Mouse (Mus musculus) erythroblast, embryonic 14.5 days (primary cell): ENCODE data around the gene Cul9. TPM values are rescaled to one million over a fixed set of nuclear protein-coding genes. Genes with fewer than 3 reads are reported as not detected.

Experiments
- H3K27me3 ChIP-seq: 2 replicates; pipeline ENCODE4 v1.6.1; 2012; ENCODE audit warnings: inconsistent platforms; ENCODE audit not compliant: control insufficient read depth
- H3K36me3 ChIP-seq: 2 replicates; pipeline ENCODE4 v1.6.1; 2012; ENCODE audit warnings: mild to moderate bottlenecking, inconsistent platforms; ENCODE audit not compliant: control insufficient read depth
- H3K4me1 ChIP-seq: 2 replicates; pipeline ENCODE4 v1.6.1; 2012; ENCODE audit warnings: inconsistent platforms; ENCODE audit not compliant: control insufficient read depth
- H3K4me3 ChIP-seq: replicated peaks from 2 replicates; pipeline ENCODE3; 2012; ENCODE audit warnings: moderate library complexity, mild to moderate bottlenecking, inconsistent platforms
- H3K9me3 ChIP-seq: 2 replicates; pipeline ENCODE4 v1.6.1; 2012; ENCODE audit warnings: low read length, inconsistent platforms, mixed read lengths; ENCODE audit not compliant: control insufficient read depth
- GATA1 ChIP-seq: IDR thresholded peaks from 2 replicates; pipeline ENCODE4 v1.6.1; 2012; ENCODE audit warnings: low read length, inconsistent platforms, mixed read lengths
- TAL1 ChIP-seq: IDR thresholded peaks from 3 replicates; pipeline ENCODE4 v1.6.1; 2012; ENCODE audit warnings: low read length, inconsistent platforms, mixed read lengths
- polyA plus RNA-seq: library from polyadenylated mRNA; stranded (reverse); fragments of >175 nt; gene quantifications from 2 replicates; pipeline ENCODE4 v1.2.3, GENCODE M21; 2012

The Cul9 gene
- polyA plus RNA-seq, 1 experiment = 0.09 TPM

DNA sequence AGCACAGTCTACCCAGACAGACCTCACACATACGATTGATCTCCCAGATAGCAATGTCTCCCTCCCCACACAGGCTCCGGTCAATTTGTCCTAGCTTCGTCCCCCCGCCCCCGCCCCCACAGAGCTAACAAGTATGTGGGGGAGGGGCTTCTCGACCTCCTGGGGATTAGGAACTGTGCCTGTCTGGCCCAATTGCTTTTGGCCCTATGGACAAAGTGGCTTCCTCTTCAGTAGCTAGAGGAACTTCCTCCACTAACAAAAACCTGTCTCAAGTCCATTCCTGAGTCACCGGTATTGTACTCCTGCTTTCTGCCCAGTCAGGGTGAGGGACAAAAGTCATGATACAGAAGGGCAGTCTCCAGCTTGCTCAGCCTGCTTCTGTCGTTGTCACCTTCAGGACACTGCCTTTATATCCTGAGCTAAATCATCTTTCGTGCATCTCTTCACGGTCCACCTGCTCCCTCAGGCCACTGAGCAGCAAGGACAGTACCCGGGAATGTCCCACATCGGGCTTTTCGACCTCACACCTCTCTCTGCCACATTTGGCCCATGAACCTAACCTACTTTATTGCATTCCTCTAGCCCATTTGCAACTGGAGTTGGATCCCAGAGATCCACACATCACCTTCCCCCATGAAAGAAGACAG, 92.8 kb downstream of the Cul9 start:
- Histone ChIP-seq H3K4me1 (peaks cover 5% of the 10 kb centered on the region), H3K27me3 (peaks cover 58% of the 10 kb centered on the region), H3K9me3 (no peaks in the 10 kb centered on the region), H3K4me3 (no peak overlapping the region), H3K36me3 (no peaks in the 10 kb centered on the region)
- no peak for TF ChIP-seq GATA1
- no peak for TF ChIP-seq TAL1

- TF ChIP-seq TAL1 (no peak), GATA1 (no peak)
Observed at GRCm38 (mm10) chr17:46452683-46453082, 93.5 kb downstream of the Cul9 start.

More at GRCm38 (mm10) chr17:46452683-46453082, 93.5 kb downstream of the Cul9 start:
- H3K36me3 ChIP-seq = no peaks in the 10 kb centered on the region
- H3K4me1 ChIP-seq = no peaks in the 10 kb centered on the region; the same call in 1 of the 2 replicates
- peaks cover 51% of the 10 kb centered on the region for H3K27me3 ChIP-seq
- H3K9me3 ChIP-seq = no peaks in the 10 kb centered on the region
- no peak overlapping the region for H3K4me3 ChIP-seq

Other genes with a start within 250 kb of the Cul9 start
- gene Dlk2, start 249.0 kb downstream of the Cul9 start, polyA plus RNA-seq = not detected in 2 replicates
- 0.17 and 0.34 TPM in 2 replicates for gene Abcc10, start 218.0 kb downstream of the Cul9 start, polyA plus RNA-seq
- 0.05 and 0.13 TPM in 2 replicates for gene Zfp318, start 162.7 kb downstream of the Cul9 start, polyA plus RNA-seq
- not detected in 2 replicates for gene Crip3, start 117.5 kb downstream of the Cul9 start, polyA plus RNA-seq
- not detected in 2 replicates for gene Slc22a7, start 107.9 kb downstream of the Cul9 start, polyA plus RNA-seq
- 0.01 TPM in 2 replicates for gene Ttbk1, start 58.7 kb downstream of the Cul9 start, polyA plus RNA-seq
- 1.5 and 1.9 TPM in 2 replicates for gene Dnph1, start 49.7 kb downstream of the Cul9 start, polyA plus RNA-seq
- gene Srf, start 9.8 kb upstream of the Cul9 start, polyA plus RNA-seq = 5.1 and 6.1 TPM in 2 replicates
- 0.03 and 0.04 TPM in 2 replicates for gene Ptk7, start 83.1 kb upstream of the Cul9 start, polyA plus RNA-seq
- gene Klc4, start 99.6 kb upstream of the Cul9 start, polyA plus RNA-seq = 2.0 TPM in 2 replicates
- gene Mrpl2, start 99.8 kb upstream of the Cul9 start, polyA plus RNA-seq = 34.1 and 35.9 TPM in 2 replicates
- 1.3 and 2.3 TPM in 2 replicates for gene Cul7, start 103.9 kb upstream of the Cul9 start, polyA plus RNA-seq
- gene Rrp36, start 128.0 kb upstream of the Cul9 start, polyA plus RNA-seq = 2.0 and 2.6 TPM in 2 replicates
- gene Mea1, start 132.4 kb upstream of the Cul9 start, polyA plus RNA-seq = 13.0 and 13.9 TPM in 2 replicates
- 21.0 and 23.8 TPM in 2 replicates for gene Klhdc3, start 134.5 kb upstream of the Cul9 start, polyA plus RNA-seq
- gene Ppp2r5d, start 158.7 kb upstream of the Cul9 start, polyA plus RNA-seq = 7.4 and 7.5 TPM in 2 replicates
- gene Pex6, start 165.1 kb upstream of the Cul9 start, polyA plus RNA-seq = 1.5 and 1.7 TPM in 2 replicates
- gene Gnmt, start 182.8 kb upstream of the Cul9 start, polyA plus RNA-seq = 0.05 TPM in 1 of 2 replicates, not detected in the other
- 3.0 and 3.2 TPM in 2 replicates for gene Cnpy3, start 205.8 kb upstream of the Cul9 start, polyA plus RNA-seq
- not detected in 2 replicates for gene Ptcra, start 217.3 kb upstream of the Cul9 start, polyA plus RNA-seq
- gene 2310039H08Rik, start 226.2 kb upstream of the Cul9 start, polyA plus RNA-seq = 6.8 and 7.8 TPM in 2 replicates
- 0.31 and 0.42 TPM in 2 replicates for gene Rpl7l1, start 236.3 kb upstream of the Cul9 start, polyA plus RNA-seq